Mouse (Mus musculus): ENCODE results near the gene Fabp6. TPM values are rescaled to one million over a fixed set of nuclear protein-coding genes. Genes with fewer than 3 reads are reported as not detected.

The Fabp6 gene
- polyA plus RNA-seq (2014; fragmentation: Illumina TruSeq; extraction: RNeasy Lipid Tissue Mini Kit (QIAGEN cat#74804); ENCODE audit: low read depth, low replicate concordance), result not detected

GRCm38 (mm10) chr11:43601440-43601839, at the start of gene Fabp6:
TSS of gene Fabp6 (minus strand) at chr11:43601540.

GRCm38 (mm10) chr11:43586324-43587090, 14.8 kb downstream of the Fabp6 start, which contains the start of gene 4933415A04Rik:
TSS of gene 4933415A04Rik (plus strand) at chr11:43587040.

Other genes starting within 250 kb of the Fabp6 start
- gene Pttg1, start 175.3 kb downstream of the Fabp6 start, polyA plus RNA-seq (2014; fragmentation: Illumina TruSeq; extraction: RNeasy Lipid Tissue Mini Kit (QIAGEN cat#74804); ENCODE audit: low read depth, low replicate concordance), result 259 TPM
- gene Slu7, start 167.8 kb downstream of the Fabp6 start, polyA plus RNA-seq (2014; fragmentation: Illumina TruSeq; extraction: RNeasy Lipid Tissue Mini Kit (QIAGEN cat#74804); ENCODE audit: low read depth, low replicate concordance), result 33.2 TPM
- gene C1qtnf2, start 127.3 kb downstream of the Fabp6 start, polyA plus RNA-seq (2014; fragmentation: Illumina TruSeq; extraction: RNeasy Lipid Tissue Mini Kit (QIAGEN cat#74804); ENCODE audit: low read depth, low replicate concordance), result 9.0 TPM
- gene Ccnjl, start 72.8 kb downstream of the Fabp6 start, polyA plus RNA-seq (2014; fragmentation: Illumina TruSeq; extraction: RNeasy Lipid Tissue Mini Kit (QIAGEN cat#74804); ENCODE audit: low read depth, low replicate concordance), result 1.5 TPM
- 0.29 TPM for gene 4933415A04Rik, start 14.5 kb downstream of the Fabp6 start, polyA plus RNA-seq (2014; fragmentation: Illumina TruSeq; extraction: RNeasy Lipid Tissue Mini Kit (QIAGEN cat#74804); ENCODE audit: low read depth, low replicate concordance)
- gene Pwwp2a, start 80.5 kb upstream of the Fabp6 start, polyA plus RNA-seq (2014; fragmentation: Illumina TruSeq; extraction: RNeasy Lipid Tissue Mini Kit (QIAGEN cat#74804); ENCODE audit: low read depth, low replicate concordance), result 14.7 TPM
- 57.0 TPM for gene Ttc1, start 146.5 kb upstream of the Fabp6 start, polyA plus RNA-seq (2014; fragmentation: Illumina TruSeq; extraction: RNeasy Lipid Tissue Mini Kit (QIAGEN cat#74804); ENCODE audit: low read depth, low replicate concordance)